Comparison of ENCODE assay signal across 22 mouse cellular contexts in genomic region chr5:132710301-132710700, GRCm38 (mm10).
DNase-seq lines count a peak whose midpoint lies in the region; ATAC-seq lines count a peak whose summit lies in the region.
"Had no signal": no experiment of that assay in that cellular context is flagged by ENCODE, and none has a peak within 500 bp of the region (broad histone marks: within the 10 kb centered on the region; RNA-seq: fewer than 3 reads in every experiment).

No protein-coding gene starts in this region.

- H3K4me1 ChIP-seq in embryonic facial prominence, embryonic 11.5 days (ENCODE audit: control insufficient read depth, insufficient read depth, low read length): no peaks in the 10 kb centered on the region
- H3K4me1 ChIP-seq in embryonic facial prominence, embryonic 10.5 days: no peaks in the 10 kb centered on the region
- H3K4me1 ChIP-seq in limb, embryonic 12.5 days (replicated peaks): no peaks in the 10 kb centered on the region
- H3K4me1 ChIP-seq in limb, embryonic 10.5 days: no peaks in the 10 kb centered on the region
- no peaks in the 10 kb centered on the region for H3K4me1 ChIP-seq in limb, embryonic 13.5 days
- H3K4me1 ChIP-seq: heart, embryonic 10.5 days; heart, embryonic 15.5 days; hindbrain, embryonic 13.5 days had no signal

- no peak for ATAC-seq in embryonic facial prominence, embryonic 11.5 days (replicated peaks; ENCODE audit: insufficient number of reproducible peaks, low FRiP score, low TSS enrichment, low read depth)
- ATAC-seq in limb, embryonic 12.5 days (ENCODE audit: insufficient number of reproducible peaks, insufficient read depth, low FRiP score, low TSS enrichment, low read depth): no peak
- no peak for ATAC-seq in limb, embryonic 13.5 days (ENCODE audit: low FRiP score, low read depth)
- ATAC-seq: CD4-positive, CD25-positive, alpha-beta regulatory T cell, adult 4 months had no signal

- no peaks in the 10 kb centered on the region for H3K9me3 ChIP-seq in embryonic facial prominence, embryonic 11.5 days (replicated peaks; ENCODE audit: control insufficient read depth, low read length)
- no peaks in the 10 kb centered on the region for H3K9me3 ChIP-seq in embryonic facial prominence, embryonic 10.5 days
- H3K9me3 ChIP-seq in limb, embryonic 12.5 days: peaks cover 6% of the 10 kb centered on the region; the same call in 1 of the 2 replicates
- H3K9me3 ChIP-seq in limb, embryonic 10.5 days (replicated peaks): no peaks in the 10 kb centered on the region
- peaks cover 5% of the 10 kb centered on the region; the same call in 1 of the 2 replicates for H3K9me3 ChIP-seq in limb, embryonic 13.5 days
- H3K9me3 ChIP-seq: forebrain, embryonic 12.5 days; heart, embryonic 10.5 days; heart, embryonic 15.5 days had no signal

- no peaks in the 10 kb centered on the region for H3K27me3 ChIP-seq in embryonic facial prominence, embryonic 11.5 days (ENCODE audit: control insufficient read depth, insufficient read depth, low read length)
- H3K27me3 ChIP-seq in embryonic facial prominence, embryonic 10.5 days (replicated peaks; ENCODE audit: low read depth, poor library complexity, severe bottlenecking): no peaks in the 10 kb centered on the region
- H3K27me3 ChIP-seq in limb, embryonic 12.5 days: no peaks in the 10 kb centered on the region
- no peaks in the 10 kb centered on the region for H3K27me3 ChIP-seq in limb, embryonic 10.5 days (ENCODE audit: low read depth, poor library complexity, severe bottlenecking)
- H3K27me3 ChIP-seq in limb, embryonic 13.5 days: no peaks in the 10 kb centered on the region
- H3K27me3 ChIP-seq: forebrain, embryonic 12.5 days; heart, embryonic 15.5 days; hindbrain, embryonic 13.5 days had no signal

- peak; percentile 65 for DNase-seq in embryonic facial prominence, embryonic 11.5 days (ENCODE audit: low spot score)
- DNase-seq in embryonic facial prominence, embryonic 10.5 days (ENCODE audit: low spot score): no peak
- no peak for DNase-seq in limb, embryonic 10.5 days (ENCODE audit: low spot score)
- no peak for DNase-seq in urinary bladder, postnatal 10 days (ENCODE audit: low spot score)
- no peak for DNase-seq in neural tube, embryonic 10.5 days (ENCODE audit: extremely low spot score, low spot score)
- DNase-seq: adrenal gland, adult 8-10 months; adrenal gland, postnatal 36 days; B cell, adult 2 months; cerebellum, adult 8-10 months; cerebellum, postnatal 14 days; embryo, embryonic 11 days; gastrocnemius, adult 2 months; gastrocnemius, postnatal 25 days; heart, postnatal 14 days had no signal

- WGBS in embryonic facial prominence, embryonic 11.5 days: 31% methylated on average over 4 of the region's 4 CpGs
- WGBS in embryonic facial prominence, embryonic 10.5 days: 48% methylated on average over 4 of the region's 4 CpGs
- WGBS in limb, embryonic 12.5 days: 29% methylated on average over 4 of the region's 4 CpGs
- 68% methylated on average over 4 of the region's 4 CpGs for WGBS in limb, embryonic 10.5 days
- WGBS in limb, embryonic 13.5 days: 16% methylated on average over 4 of the region's 4 CpGs

- H3K36me3 ChIP-seq in embryonic facial prominence, embryonic 11.5 days (replicated peaks; ENCODE audit: control insufficient read depth, insufficient read depth, low read depth, low read length): no peaks in the 10 kb centered on the region
- no peaks in the 10 kb centered on the region for H3K36me3 ChIP-seq in embryonic facial prominence, embryonic 10.5 days (replicated peaks)
- no peaks in the 10 kb centered on the region for H3K36me3 ChIP-seq in limb, embryonic 12.5 days
- no peaks in the 10 kb centered on the region for H3K36me3 ChIP-seq in limb, embryonic 10.5 days
- no peaks in the 10 kb centered on the region for H3K36me3 ChIP-seq in limb, embryonic 13.5 days
- H3K36me3 ChIP-seq: forebrain, embryonic 12.5 days; G1E; heart, embryonic 10.5 days; heart, embryonic 15.5 days; hindbrain, embryonic 13.5 days had no signal

- no peak overlapping the region for H3K4me3 ChIP-seq in embryonic facial prominence, embryonic 11.5 days (ENCODE audit: low read depth, low read length)
- no peak overlapping the region for H3K4me3 ChIP-seq in embryonic facial prominence, embryonic 10.5 days
- no peak overlapping the region for H3K4me3 ChIP-seq in limb, embryonic 12.5 days (replicated peaks)
- no peak overlapping the region for H3K4me3 ChIP-seq in limb, embryonic 10.5 days
- H3K4me3 ChIP-seq in limb, embryonic 13.5 days: no peak overlapping the region
- H3K4me3 ChIP-seq: forebrain, embryonic 12.5 days; gastrocnemius, adult 2 months; heart, embryonic 10.5 days; heart, embryonic 15.5 days; hindbrain, embryonic 13.5 days had no signal

- H3K27ac ChIP-seq in embryonic facial prominence, embryonic 11.5 days (replicated peaks; ENCODE audit: low read depth, low read length): no peak overlapping the region
- H3K27ac ChIP-seq in embryonic facial prominence, embryonic 10.5 days (replicated peaks): no peak overlapping the region
- 0 out of 2 replicates have a peak overlapping the region, but pooled peaks have one; percentile 47 for H3K27ac ChIP-seq in limb, embryonic 12.5 days
- no peak overlapping the region for H3K27ac ChIP-seq in limb, embryonic 10.5 days
- 0 out of 2 replicates have a peak overlapping the region, but pooled peaks have one; percentile 11 for H3K27ac ChIP-seq in limb, embryonic 13.5 days
- H3K27ac ChIP-seq: forebrain, embryonic 12.5 days; gastrocnemius, adult 2 months; heart, embryonic 10.5 days; heart, embryonic 15.5 days; hindbrain, embryonic 13.5 days had no signal

- no peak overlapping the region for H3K9ac ChIP-seq in embryonic facial prominence, embryonic 11.5 days (replicated peaks; ENCODE audit: low read length)
- no peak overlapping the region for H3K9ac ChIP-seq in limb, embryonic 12.5 days (replicated peaks)
- no peak overlapping the region for H3K9ac ChIP-seq in limb, embryonic 13.5 days
- H3K9ac ChIP-seq: forebrain, embryonic 12.5 days; heart, embryonic 15.5 days; hindbrain, embryonic 13.5 days had no signal

- no peak overlapping the region for H3K4me2 ChIP-seq in embryonic facial prominence, embryonic 11.5 days (ENCODE audit: low read depth, low read length)
- no peak overlapping the region for H3K4me2 ChIP-seq in limb, embryonic 12.5 days
- H3K4me2 ChIP-seq in limb, embryonic 13.5 days (replicated peaks): no peak overlapping the region
- H3K4me2 ChIP-seq: forebrain, embryonic 12.5 days; heart, embryonic 15.5 days; hindbrain, embryonic 13.5 days had no signal

Comparison
In these comparisons a context has a peak if more than half of its experiments do, and no peak if none do; other contexts are left out.
1. H3K27ac ChIP-seq: peak in limb, embryonic 12.5 days (single experiment) and limb, embryonic 13.5 days (single experiment); none in embryonic facial prominence, embryonic 11.5 days (single experiment), embryonic facial prominence, embryonic 10.5 days (single experiment) and limb, embryonic 10.5 days (single experiment).